Mouse (Mus musculus): Measurements from ENCODE around the gene Aplp2. TPM values are rescaled to one million over a fixed set of nuclear protein-coding genes. Genes with fewer than 3 reads are reported as not detected.

The Aplp2 gene
- polyA plus RNA-seq, 1 experiment from 2014 or later: 271 TPM

DNA sequence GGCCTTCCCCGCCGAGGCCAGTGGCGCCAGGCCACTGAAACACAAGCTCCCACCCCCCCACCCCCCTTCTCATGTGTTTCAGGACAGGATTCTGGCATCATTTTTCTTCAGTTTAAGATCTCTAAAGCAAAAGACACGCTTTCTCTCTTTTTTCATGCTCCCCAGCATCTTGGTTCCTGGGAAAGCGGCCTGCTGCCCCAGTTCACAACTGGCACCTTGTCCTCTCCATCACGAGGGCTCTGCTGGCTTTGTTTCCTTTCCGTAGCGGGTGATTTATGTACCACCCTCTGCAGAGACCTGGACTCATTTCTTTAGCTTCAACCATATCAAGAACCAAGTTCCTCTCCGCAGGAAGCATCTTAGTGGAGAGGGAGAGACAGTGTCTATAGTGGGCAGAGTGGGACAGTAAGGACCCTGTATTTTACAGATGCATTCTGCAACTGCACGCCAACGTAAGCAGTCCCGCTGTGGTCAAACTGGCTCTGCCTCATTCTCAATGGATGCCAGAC, 939 bp upstream of the Aplp2 start:
- Histone ChIP-seq H3K27ac (ENCODE audit: low read depth, low read length) (peak overlapping the region; percentile 80), H3K4me1 (ENCODE audit: control insufficient read depth, insufficient read depth, low read length) (peaks cover 11% of the 10 kb centered on the region; the same call in 1 of the 2 replicates), H3K9ac (ENCODE audit: low read depth, low read length) (peak overlapping the region; percentile 78), H3K36me3 (ENCODE audit: control insufficient read depth, insufficient read depth, low read length) (no peaks in the 10 kb centered on the region), H3K9me3 (replicated peaks; ENCODE audit: control insufficient read depth, low read length) (no peaks in the 10 kb centered on the region), H3K27me3 (ENCODE audit: control insufficient read depth, insufficient read depth, low read length) (no peaks in the 10 kb centered on the region), H3K4me2 (peak overlapping the region; percentile 94), H3K4me3 (ENCODE audit: low read depth, low read length) (peak overlapping the region; percentile 88)
- 33% methylated on average over 12 of the region's 12 CpGs for WGBS (ENCODE audit: insufficient replicate concordance)
- no peak for ATAC-seq (replicated peaks; ENCODE audit: insufficient number of reproducible peaks, low FRiP score, low TSS enrichment)

DNA sequence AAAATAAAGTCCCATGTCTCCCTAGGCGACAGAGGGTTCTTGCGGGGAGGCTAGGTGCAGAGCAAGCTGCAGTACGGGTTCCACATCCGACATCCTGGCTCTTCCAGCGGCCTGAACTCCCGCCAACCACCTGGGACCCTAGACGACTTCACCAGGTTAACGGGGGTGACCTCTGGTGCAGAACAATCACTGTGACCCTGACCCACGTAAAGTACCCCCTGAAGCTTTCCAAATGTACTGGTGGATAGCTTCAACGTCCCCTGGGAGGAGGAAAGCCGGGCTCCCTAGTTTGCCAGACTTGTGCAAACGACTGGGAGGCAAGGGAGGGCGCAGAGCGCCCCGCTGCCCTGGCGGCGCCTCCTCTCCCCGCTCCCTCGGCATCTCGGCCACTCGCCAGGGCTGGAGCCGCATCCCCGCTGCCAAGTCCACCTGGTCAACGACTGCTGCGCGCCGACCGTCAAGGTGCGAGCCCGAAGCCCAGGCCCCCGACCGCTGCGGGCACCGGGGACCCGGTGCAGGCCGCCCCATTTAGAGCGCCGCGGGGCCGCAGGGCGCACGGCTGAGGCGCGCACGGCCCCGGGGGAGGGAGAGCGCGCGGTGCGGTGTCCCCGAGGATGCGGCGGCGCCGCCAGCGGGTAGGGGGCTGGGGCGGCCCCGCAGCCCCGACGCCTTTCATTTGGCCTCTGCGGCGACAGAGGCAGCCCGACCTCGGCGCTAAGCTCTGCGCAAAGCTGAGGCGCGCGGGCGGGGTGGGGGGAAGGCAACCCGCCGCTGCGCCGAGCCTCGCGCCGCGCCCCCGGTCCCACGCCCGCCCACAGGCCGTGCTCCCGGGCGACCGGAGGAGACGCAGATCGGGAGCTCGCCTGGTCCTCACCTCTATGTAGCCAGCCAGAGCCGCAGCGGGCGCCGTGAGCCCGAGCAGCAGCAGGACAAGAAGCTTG, 596 bp downstream of the Aplp2 start:
- Histone ChIP-seq H3K4me1 (ENCODE audit: control insufficient read depth, insufficient read depth, low read length) (peaks cover 15% of the 10 kb centered on the region; the same call in 1 of the 2 replicates), H3K36me3 (ENCODE audit: control insufficient read depth, insufficient read depth, low read length) (no peaks in the 10 kb centered on the region), H3K9ac (ENCODE audit: low read depth, low read length) (peak overlapping the region; percentile 83), H3K4me3 (ENCODE audit: low read depth, low read length) (peak overlapping the region; percentile 88), H3K4me2 (peak overlapping the region; percentile 77), H3K27ac (ENCODE audit: low read depth, low read length) (peak overlapping the region; percentile 80), H3K27me3 (ENCODE audit: control insufficient read depth, insufficient read depth, low read length) (no peaks in the 10 kb centered on the region), H3K9me3 (replicated peaks; ENCODE audit: control insufficient read depth, low read length) (no peaks in the 10 kb centered on the region)
- under 1% methylated on average over 80 of the region's 93 CpGs for WGBS (ENCODE audit: insufficient replicate concordance)
- ATAC-seq (replicated peaks; ENCODE audit: insufficient number of reproducible peaks, low FRiP score, low TSS enrichment): peak; percentile 51

DNA sequence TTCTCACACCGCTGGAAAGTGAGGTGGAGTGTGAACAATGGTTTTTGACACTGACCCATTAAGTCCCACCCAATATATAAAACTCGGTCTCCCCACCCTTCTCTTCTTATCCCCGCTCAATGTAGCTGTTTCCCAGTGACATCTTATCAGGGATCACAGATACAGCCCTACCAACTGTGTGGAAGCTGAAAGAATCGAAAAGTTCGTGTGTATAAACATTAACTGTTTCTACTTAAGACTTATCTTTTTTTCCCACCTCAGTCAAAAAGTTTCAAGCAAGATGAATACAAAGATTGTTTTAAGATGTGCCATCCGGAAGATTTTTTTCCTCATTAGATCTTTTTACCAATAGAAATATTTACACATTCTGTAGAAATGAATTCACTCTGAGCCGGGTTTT, 1.5 kb downstream of the Aplp2 start:
- peak overlapping the region; percentile 77 for H3K4me2 ChIP-seq
- WGBS (ENCODE audit: insufficient replicate concordance): 14% methylated on average over 7 of the region's 7 CpGs
- peaks cover 22% of the 10 kb centered on the region for H3K4me1 ChIP-seq (ENCODE audit: control insufficient read depth, insufficient read depth, low read length)
- no peak overlapping the region for H3K27ac ChIP-seq (ENCODE audit: low read depth, low read length)
- no peak overlapping the region for H3K9ac ChIP-seq (ENCODE audit: low read depth, low read length)
- no peak for ATAC-seq (replicated peaks; ENCODE audit: insufficient number of reproducible peaks, low FRiP score, low TSS enrichment)
- H3K36me3 ChIP-seq (ENCODE audit: control insufficient read depth, insufficient read depth, low read length): no peaks in the 10 kb centered on the region
- no peaks in the 10 kb centered on the region for H3K9me3 ChIP-seq (replicated peaks; ENCODE audit: control insufficient read depth, low read length)
- H3K4me3 ChIP-seq (ENCODE audit: low read depth, low read length): peak overlapping the region; percentile 88
- no peaks in the 10 kb centered on the region for H3K27me3 ChIP-seq (ENCODE audit: control insufficient read depth, insufficient read depth, low read length)

DNA sequence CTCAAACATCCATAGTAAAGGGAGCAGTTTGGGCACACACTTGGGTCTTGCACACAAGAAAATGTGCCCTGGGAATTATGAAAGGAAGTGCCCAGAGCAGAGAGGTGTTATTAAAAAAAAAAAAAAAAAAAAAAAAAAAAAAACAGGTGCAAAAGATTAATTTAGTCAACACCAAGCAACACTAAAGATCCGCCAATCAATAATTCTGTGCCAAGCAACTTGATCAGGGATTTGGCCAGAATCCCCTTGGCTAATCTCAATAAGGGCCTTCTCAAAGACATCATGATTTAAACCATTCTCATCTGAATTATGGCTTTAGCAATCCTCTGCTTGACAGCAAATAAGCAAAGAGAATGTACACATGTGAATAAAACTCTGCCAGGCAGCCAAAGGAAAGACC, 2.1 kb downstream of the Aplp2 start:
- WGBS (ENCODE audit: insufficient replicate concordance): 89% methylated on average over 1 of the region's 1 CpGs
- no peaks in the 10 kb centered on the region for H3K9me3 ChIP-seq (replicated peaks; ENCODE audit: control insufficient read depth, low read length)
- peak overlapping the region; percentile 0; the same call in 1 of the 2 replicates for H3K4me3 ChIP-seq (ENCODE audit: low read depth, low read length)

DNA sequence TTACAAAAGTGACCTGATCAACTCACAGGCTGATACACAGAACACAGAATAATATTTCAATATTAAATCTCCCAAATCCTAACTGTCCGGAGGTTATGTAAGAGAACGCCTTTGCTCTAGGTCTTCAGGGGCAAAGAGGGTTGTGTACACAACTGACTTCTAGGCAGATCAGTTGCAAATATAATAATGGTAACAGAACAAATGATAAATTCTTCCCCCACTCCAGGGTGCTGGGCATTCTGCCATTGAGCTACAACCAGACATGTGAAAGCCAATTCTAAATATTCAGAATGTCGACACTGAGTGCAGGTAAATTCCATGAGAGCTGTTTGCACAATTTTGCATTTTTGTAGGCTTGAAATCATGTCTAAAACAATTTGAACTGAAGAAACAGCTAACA, 3.9 kb downstream of the Aplp2 start:
- Histone ChIP-seq H3K9me3 (replicated peaks; ENCODE audit: control insufficient read depth, low read length) (no peaks in the 10 kb centered on the region), H3K4me2 (no peak overlapping the region), H3K9ac (ENCODE audit: low read depth, low read length) (no peak overlapping the region), H3K27ac (ENCODE audit: low read depth, low read length) (no peak overlapping the region), H3K27me3 (ENCODE audit: control insufficient read depth, insufficient read depth, low read length) (no peaks in the 10 kb centered on the region), H3K36me3 (ENCODE audit: control insufficient read depth, insufficient read depth, low read length) (no peaks in the 10 kb centered on the region), H3K4me1 (ENCODE audit: control insufficient read depth, insufficient read depth, low read length) (peaks cover 32% of the 10 kb centered on the region), H3K4me3 (ENCODE audit: low read depth, low read length) (no peak overlapping the region)
- no peak for ATAC-seq (replicated peaks; ENCODE audit: insufficient number of reproducible peaks, low FRiP score, low TSS enrichment)
- 84% methylated on average over 3 of the region's 3 CpGs for WGBS (ENCODE audit: insufficient replicate concordance)

More for the DNA sequence above, 2.1 kb downstream of the Aplp2 start:
- Histone ChIP-seq H3K4me2 (no peak overlapping the region), H3K4me1 (ENCODE audit: control insufficient read depth, insufficient read depth, low read length) (peaks cover 29% of the 10 kb centered on the region), H3K9ac (ENCODE audit: low read depth, low read length) (no peak overlapping the region), H3K36me3 (ENCODE audit: control insufficient read depth, insufficient read depth, low read length) (no peaks in the 10 kb centered on the region), H3K27ac (ENCODE audit: low read depth, low read length) (no peak overlapping the region), H3K27me3 (ENCODE audit: control insufficient read depth, insufficient read depth, low read length) (no peaks in the 10 kb centered on the region)
- no peak for ATAC-seq (replicated peaks; ENCODE audit: insufficient number of reproducible peaks, low FRiP score, low TSS enrichment)

DNA sequence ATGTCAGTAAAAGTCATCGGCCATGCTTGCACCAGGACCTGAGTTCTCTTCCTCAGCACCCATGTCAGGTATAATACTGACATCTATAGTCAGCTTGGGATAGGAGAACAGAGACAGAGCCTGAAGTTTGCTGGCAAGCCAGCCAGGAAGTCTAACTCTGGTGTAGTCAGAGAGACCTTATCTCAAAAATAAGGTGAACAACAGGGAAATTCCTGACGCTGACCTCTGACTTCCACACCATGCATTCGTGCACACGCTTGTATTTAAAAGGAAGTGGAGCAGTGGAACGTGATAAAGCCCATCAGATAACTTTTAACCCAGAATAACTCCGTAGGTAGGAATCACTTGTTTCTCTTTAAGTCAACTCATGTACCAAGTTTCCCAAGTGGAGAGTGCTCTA, 6.9 kb downstream of the Aplp2 start:
- ATAC-seq (replicated peaks; ENCODE audit: insufficient number of reproducible peaks, low FRiP score, low TSS enrichment): no peak; the same call in 1 of the 2 replicates
- no peak overlapping the region for H3K4me3 ChIP-seq (ENCODE audit: low read depth, low read length)
- no peak overlapping the region; the same call in 1 of the 2 replicates for H3K4me2 ChIP-seq
- peaks cover 29% of the 10 kb centered on the region for H3K4me1 ChIP-seq (ENCODE audit: control insufficient read depth, insufficient read depth, low read length)
- H3K27ac ChIP-seq (ENCODE audit: low read depth, low read length): no peak overlapping the region
- no peaks in the 10 kb centered on the region for H3K27me3 ChIP-seq (ENCODE audit: control insufficient read depth, insufficient read depth, low read length)
- H3K9ac ChIP-seq (ENCODE audit: low read depth, low read length): no peak overlapping the region
- WGBS (ENCODE audit: insufficient replicate concordance): 24% methylated on average over 6 of the region's 6 CpGs
- H3K36me3 ChIP-seq (ENCODE audit: control insufficient read depth, insufficient read depth, low read length): no peaks in the 10 kb centered on the region
- no peaks in the 10 kb centered on the region for H3K9me3 ChIP-seq (replicated peaks; ENCODE audit: control insufficient read depth, low read length)

DNA sequence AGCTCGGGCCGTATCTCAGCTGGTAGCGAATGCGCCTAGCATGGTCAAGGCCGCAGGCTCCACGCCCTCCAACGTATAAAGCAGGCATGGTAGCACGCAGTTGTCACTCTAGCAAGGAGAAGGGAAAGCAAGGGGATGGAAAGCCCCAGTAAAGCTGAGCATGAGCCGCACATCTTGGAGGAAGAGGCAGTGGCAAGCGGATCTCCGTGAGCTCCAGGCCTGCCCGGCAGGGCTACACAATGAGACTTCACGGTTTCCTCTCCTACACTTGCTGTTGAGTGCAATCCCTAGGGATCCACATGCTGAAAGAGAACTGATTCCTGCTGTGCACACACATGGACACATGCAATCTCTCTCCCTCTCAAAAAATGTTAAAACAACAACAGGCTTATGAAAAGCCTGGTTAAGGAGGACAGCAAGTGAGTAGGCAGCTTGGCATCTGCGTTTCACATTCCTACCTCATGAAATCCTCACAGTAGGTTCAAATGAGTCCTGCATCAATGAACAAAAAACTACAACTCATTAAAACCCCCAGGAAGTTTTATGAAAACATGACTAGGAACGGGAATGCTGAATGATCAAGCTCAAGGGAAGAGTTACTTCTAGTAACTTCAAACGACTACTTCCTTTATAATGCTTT, 7.9 kb downstream of the Aplp2 start:
- Histone ChIP-seq H3K4me2 (no peak overlapping the region), H3K27ac (ENCODE audit: low read depth, low read length) (no peak overlapping the region), H3K4me1 (ENCODE audit: control insufficient read depth, insufficient read depth, low read length) (peaks cover 29% of the 10 kb centered on the region), H3K9me3 (replicated peaks; ENCODE audit: control insufficient read depth, low read length) (no peaks in the 10 kb centered on the region), H3K36me3 (ENCODE audit: control insufficient read depth, insufficient read depth, low read length) (no peaks in the 10 kb centered on the region), H3K27me3 (ENCODE audit: control insufficient read depth, insufficient read depth, low read length) (no peaks in the 10 kb centered on the region), H3K4me3 (ENCODE audit: low read depth, low read length) (no peak overlapping the region), H3K9ac (ENCODE audit: low read depth, low read length) (no peak overlapping the region)
- ATAC-seq (replicated peaks; ENCODE audit: insufficient number of reproducible peaks, low FRiP score, low TSS enrichment): no peak
- 78% methylated on average over 16 of the region's 16 CpGs for WGBS (ENCODE audit: insufficient replicate concordance)

DNA sequence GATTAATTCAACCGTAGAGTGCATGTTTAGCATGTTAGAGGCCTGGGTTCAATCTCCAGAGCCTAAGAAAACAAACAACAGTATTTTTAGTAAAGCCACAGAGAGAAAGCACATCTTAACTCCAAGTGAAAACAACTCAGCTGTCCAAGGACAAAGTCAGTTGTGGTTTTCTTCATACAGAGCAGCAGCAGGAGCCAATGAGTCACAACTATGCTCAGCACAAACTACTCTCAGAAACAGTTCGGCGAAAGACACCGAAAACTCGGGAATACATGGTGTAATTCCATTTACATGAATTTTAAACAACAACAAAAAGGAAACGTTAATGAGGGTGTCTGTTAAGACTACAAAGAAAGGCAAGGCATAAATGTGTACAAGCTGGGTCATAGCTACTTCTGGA, 8.5 kb downstream of the Aplp2 start:
- ATAC-seq (replicated peaks; ENCODE audit: insufficient number of reproducible peaks, low FRiP score, low TSS enrichment): no peak
- Histone ChIP-seq H3K9me3 (replicated peaks; ENCODE audit: control insufficient read depth, low read length) (no peaks in the 10 kb centered on the region), H3K4me3 (ENCODE audit: low read depth, low read length) (no peak overlapping the region), H3K27ac (ENCODE audit: low read depth, low read length) (no peak overlapping the region), H3K36me3 (ENCODE audit: control insufficient read depth, insufficient read depth, low read length) (no peaks in the 10 kb centered on the region), H3K4me1 (ENCODE audit: control insufficient read depth, insufficient read depth, low read length) (peaks cover 29% of the 10 kb centered on the region), H3K9ac (ENCODE audit: low read depth, low read length) (no peak overlapping the region), H3K27me3 (ENCODE audit: control insufficient read depth, insufficient read depth, low read length) (no peaks in the 10 kb centered on the region), H3K4me2 (no peak overlapping the region)
- 77% methylated on average over 6 of the region's 6 CpGs for WGBS (ENCODE audit: insufficient replicate concordance)

All from heart, embryonic 11.5 days (tissue).